Mouse (Mus musculus): Measurements from ENCODE around the gene Tpp1. TPM values are rescaled to one million over a fixed set of nuclear protein-coding genes. Genes with fewer than 3 reads are reported as not detected.

Gene Tpp1
- polyA plus RNA-seq, 1 experiment, result 251 TPM

- Histone ChIP-seq H3K36me3 (ENCODE audit: control insufficient read depth, insufficient read depth, low read length) (no peaks in the 10 kb centered on the region), H3K4me1 (ENCODE audit: control insufficient read depth, insufficient read depth, low read length) (no peaks in the 10 kb centered on the region), H3K27ac (ENCODE audit: insufficient read depth, low read depth, low read length) (no peak overlapping the region), H3K4me3 (ENCODE audit: insufficient read depth, low read depth, low read length) (no peak overlapping the region), H3K27me3 (replicated peaks; ENCODE audit: control insufficient read depth, insufficient read depth, low read length) (no peaks in the 10 kb centered on the region)
- no peak for DNase-seq
- no peak for TF ChIP-seq POLR2A (IDR thresholded peaks at IDR 0.05; ENCODE audit: low read depth, low read length)
- no peak for TF ChIP-seq CTCF (conservative IDR thresholded peaks at IDR 0.05; ENCODE audit: insufficient read depth, insufficient read length, low read depth, low read length)
- WGBS, result 64% methylated on average over 2 of the region's 2 CpGs
These were observed 30.1 kb downstream of the Tpp1 start for GRCm38 (mm10) chr7:105721916-105722315.

- Histone ChIP-seq H3K36me3 (ENCODE audit: control insufficient read depth, insufficient read depth, low read length) (no peaks in the 10 kb centered on the region), H3K27me3 (replicated peaks; ENCODE audit: control insufficient read depth, insufficient read depth, low read length) (no peaks in the 10 kb centered on the region), H3K4me3 (ENCODE audit: insufficient read depth, low read depth, low read length) (no peak overlapping the region), H3K27ac (ENCODE audit: insufficient read depth, low read depth, low read length) (no peak overlapping the region), H3K4me1 (ENCODE audit: control insufficient read depth, insufficient read depth, low read length) (no peaks in the 10 kb centered on the region)
- no peak for TF ChIP-seq CTCF (conservative IDR thresholded peaks at IDR 0.05; ENCODE audit: insufficient read depth, insufficient read length, low read depth, low read length)
- TF ChIP-seq POLR2A (IDR thresholded peaks at IDR 0.05; ENCODE audit: low read depth, low read length), result no peak
- no peak for DNase-seq
- 58% methylated on average over 3 of the region's 3 CpGs for WGBS
These were observed 36.7 kb downstream of the Tpp1 start for GRCm38 (mm10) chr7:105715366-105715765.

GRCm38 (mm10) chr7:105708733-105709132, 43.3 kb downstream of the Tpp1 start:
- H3K4me1 ChIP-seq (ENCODE audit: control insufficient read depth, insufficient read depth, low read length), result no peaks in the 10 kb centered on the region
- H3K4me3 ChIP-seq (ENCODE audit: insufficient read depth, low read depth, low read length), result no peak overlapping the region
- H3K36me3 ChIP-seq (ENCODE audit: control insufficient read depth, insufficient read depth, low read length), result no peaks in the 10 kb centered on the region
- TF ChIP-seq POLR2A (IDR thresholded peaks at IDR 0.05; ENCODE audit: low read depth, low read length) (no peak), CTCF (conservative IDR thresholded peaks at IDR 0.05; ENCODE audit: insufficient read depth, insufficient read length, low read depth, low read length) (no peak)
- WGBS, result 93% methylated on average over 5 of the region's 5 CpGs
- no peak overlapping the region for H3K27ac ChIP-seq (ENCODE audit: insufficient read depth, low read depth, low read length)
- DNase-seq, result no peak
- no peaks in the 10 kb centered on the region for H3K27me3 ChIP-seq (replicated peaks; ENCODE audit: control insufficient read depth, insufficient read depth, low read length)

- Histone ChIP-seq H3K4me1 (ENCODE audit: control insufficient read depth, insufficient read depth, low read length) (no peaks in the 10 kb centered on the region), H3K27ac (ENCODE audit: insufficient read depth, low read depth, low read length) (no peak overlapping the region), H3K36me3 (ENCODE audit: control insufficient read depth, insufficient read depth, low read length) (no peaks in the 10 kb centered on the region), H3K27me3 (replicated peaks; ENCODE audit: control insufficient read depth, insufficient read depth, low read length) (no peaks in the 10 kb centered on the region), H3K4me3 (ENCODE audit: insufficient read depth, low read depth, low read length) (no peak overlapping the region)
- TF ChIP-seq CTCF (conservative IDR thresholded peaks at IDR 0.05; ENCODE audit: insufficient read depth, insufficient read length, low read depth, low read length) (no peak), POLR2A (IDR thresholded peaks at IDR 0.05; ENCODE audit: low read depth, low read length) (no peak)
- WGBS, result 91% methylated on average over 4 of the region's 4 CpGs
- no peak for DNase-seq
These were observed 48.2 kb downstream of the Tpp1 start for GRCm38 (mm10) chr7:105703816-105704215.

- WGBS, result 87% methylated on average over 16 of the region's 16 CpGs
- H3K27me3 ChIP-seq (replicated peaks; ENCODE audit: control insufficient read depth, insufficient read depth, low read length), result no peaks in the 10 kb centered on the region
- H3K4me3 ChIP-seq (ENCODE audit: insufficient read depth, low read depth, low read length), result no peak overlapping the region
- DNase-seq, result no peak
- no peaks in the 10 kb centered on the region for H3K36me3 ChIP-seq (ENCODE audit: control insufficient read depth, insufficient read depth, low read length)
- no peak for TF ChIP-seq POLR2A (IDR thresholded peaks at IDR 0.05; ENCODE audit: low read depth, low read length)
- no peak for TF ChIP-seq CTCF (conservative IDR thresholded peaks at IDR 0.05; ENCODE audit: insufficient read depth, insufficient read length, low read depth, low read length)
- H3K27ac ChIP-seq (ENCODE audit: insufficient read depth, low read depth, low read length), result no peak overlapping the region
- H3K4me1 ChIP-seq (ENCODE audit: control insufficient read depth, insufficient read depth, low read length), result no peaks in the 10 kb centered on the region
These were observed 48.9 kb downstream of the Tpp1 start for GRCm38 (mm10) chr7:105703184-105703583.

Other genes with a start within 250 kb of the Tpp1 start
- gene Smpd1, start 197.9 kb downstream of the Tpp1 start, polyA plus RNA-seq (2012; rRNA removed), result 109 and 144 TPM in 2 replicates
- gene Apbb1, start 170.6 kb downstream of the Tpp1 start, polyA plus RNA-seq (2012; rRNA removed), result 35.4 and 46.2 TPM in 2 replicates
- 0.34 and 0.61 TPM in 2 replicates for gene Hpx, start 152.1 kb downstream of the Tpp1 start, polyA plus RNA-seq (2012; rRNA removed)
- 43.9 and 62.0 TPM in 2 replicates for gene Trim3, start 118.7 kb downstream of the Tpp1 start, polyA plus RNA-seq (2012; rRNA removed)
- 108 and 115 TPM in 2 replicates for gene Timm10b, start 112.2 kb downstream of the Tpp1 start, polyA plus RNA-seq (2012; rRNA removed)
- gene Arfip2, start 111.8 kb downstream of the Tpp1 start, polyA plus RNA-seq (2012; rRNA removed), result 65.6 and 67.0 TPM in 2 replicates
- 216 and 222 TPM in 2 replicates for gene Gm45799, start 111.7 kb downstream of the Tpp1 start, polyA plus RNA-seq (2012; rRNA removed)
- gene Dnhd1, start 101.4 kb downstream of the Tpp1 start, polyA plus RNA-seq (2012; rRNA removed), result 2.3 and 2.8 TPM in 2 replicates
- 128 and 137 TPM in 2 replicates for gene Ilk, start 15.6 kb downstream of the Tpp1 start, polyA plus RNA-seq (2012; rRNA removed)
- gene Rrp8, start 14.8 kb downstream of the Tpp1 start, polyA plus RNA-seq (2012; rRNA removed), result 7.5 TPM in 2 replicates
- 423 and 437 TPM in 2 replicates for gene Taf10, start 7.9 kb downstream of the Tpp1 start, polyA plus RNA-seq (2012; rRNA removed)
- gene Dchs1, start 35.4 kb upstream of the Tpp1 start, polyA plus RNA-seq (2012; rRNA removed), result 5.9 and 7.1 TPM in 2 replicates
- gene Mrpl17, start 58.9 kb upstream of the Tpp1 start, polyA plus RNA-seq (2012; rRNA removed), result 271 and 278 TPM in 2 replicates
- gene Gm4070, start 201.7 kb upstream of the Tpp1 start, polyA plus RNA-seq (2012; rRNA removed), result 3.5 and 4.0 TPM in 2 replicates